Mouse (Mus musculus) midbrain, embryonic 12.5 days (tissue): ENCODE measurements around the gene Zswim4. TPM values are rescaled to one million over a fixed set of nuclear protein-coding genes. Genes with fewer than 3 reads are reported as not detected.

ENCODE experiments used
- ATAC-seq: fragments of 200-750 bp; cut with Nextera tagmentation; 2 replicates; pipeline ENCODE4 v1.8.0; 2017; ENCODE audit warnings: low read depth, moderate TSS enrichment, moderate library complexity; ENCODE audit not compliant: low FRiP score
- H3K27ac ChIP-seq: fragments of 300-500 bp; sonication (generic); replicated peaks from 2 replicates; pipeline ENCODE4 v1.5.1; 2016; ENCODE audit warnings: mild to moderate bottlenecking
- H3K27me3 ChIP-seq: fragments of 300-500 bp; sonication (generic); 2 replicates; pipeline ENCODE4 v1.6.1; 2016; ENCODE audit warnings: mild to moderate bottlenecking
- H3K36me3 ChIP-seq: fragments of 300-500 bp; sonication (generic); 2 replicates; pipeline ENCODE4 v1.6.1; 2016
- H3K4me1 ChIP-seq: fragments of 300-500 bp; sonication (generic); 2 replicates; pipeline ENCODE4 v1.6.1; 2016
- H3K4me2 ChIP-seq: fragments of 300-500 bp; sonication (generic); replicated peaks from 2 replicates; pipeline ENCODE4 v1.6.1; 2016; ENCODE audit warnings: mild to moderate bottlenecking, moderate library complexity
- H3K4me3 ChIP-seq: fragments of 300-500 bp; sonication (generic); 2 replicates; pipeline ENCODE4 v1.5.1; 2016; ENCODE audit warnings: mild to moderate bottlenecking
- H3K9ac ChIP-seq: fragments of 300-500 bp; sonication (generic); replicated peaks from 2 replicates; pipeline ENCODE4 v1.6.1; 2016; ENCODE audit warnings: mild to moderate bottlenecking, moderate library complexity
- H3K9me3 ChIP-seq: fragments of 300-500 bp; sonication (generic); 2 replicates; pipeline ENCODE4 v1.6.1; 2016; ENCODE audit warnings: mild to moderate bottlenecking
- WGBS: fragments of 180-500 bp; shearing (Covaris S2); methylation state at CpG from one replicate; pipeline ENCODE4 v1.1.7; 2016; 5-methylcytosine and 5-hydroxymethylcytosine counted together
- polyA plus RNA-seq: library from polyadenylated mRNA; unstranded; fragments of >200 nt; fragmentation: Nextera tagmentation; extraction: Ambion mirVana; gene quantifications from 2 replicates; pipeline ENCODE4 v1.2.1, GENCODE M21; 2016

Zswim4 gene
- polyA plus RNA-seq, 1 experiment from 2014 or later, result 55.7 TPM

- Histone ChIP-seq H3K4me3 (peak overlapping the region; percentile 30), H3K27me3 (peaks cover 24% of the 10 kb centered on the region), H3K4me2 (peak overlapping the region; percentile 58), H3K27ac (no peak overlapping the region), H3K9me3 (no peaks in the 10 kb centered on the region), H3K4me1 (peaks cover 29% of the 10 kb centered on the region), H3K36me3 (no peaks in the 10 kb centered on the region), H3K9ac (peak overlapping the region; percentile 37; the same call in 1 of the 2 replicates)
- 0 out of 2 replicates have a peak, but pooled peaks have one; percentile 11 for ATAC-seq
- 1% methylated on average over 12 of the region's 12 CpGs for WGBS
Observed at GRCm38 (mm10) chr8:84186547-84186946, 50.3 kb downstream of the Zswim4 start.

- H3K4me3 ChIP-seq, result peak within 1 kb of the TSS; percentile 91
- peak within 1 kb of the TSS; percentile 75 for H3K4me2 ChIP-seq
- H3K9me3 ChIP-seq, result no peaks in the 10 kb centered on the region
- peak within 1 kb of the TSS; percentile 94 for H3K27ac ChIP-seq
- no peaks in the 10 kb centered on the region for H3K36me3 ChIP-seq
- ATAC-seq, result no peak
- peak within 1 kb of the TSS; percentile 100 for H3K9ac ChIP-seq
- H3K27me3 ChIP-seq, result peaks cover 24% of the 10 kb centered on the region
- H3K4me1 ChIP-seq, result peaks cover 43% of the 10 kb centered on the region
- WGBS, result 95% methylated on average over 7 of the region's 7 CpGs
Observed at GRCm38 (mm10) chr8:84185117-84185516, 51.7 kb downstream of the Zswim4 start, which contains the start of gene Nanos3. Nanos3 (minus strand) TSS chr8:84185217.

- peak overlapping the region; percentile 94 for H3K27ac ChIP-seq
- H3K4me3 ChIP-seq, result peak overlapping the region; percentile 91
- H3K4me1 ChIP-seq, result peaks cover 51% of the 10 kb centered on the region
- WGBS, result 19% methylated on average over 21 of the region's 21 CpGs
- H3K9me3 ChIP-seq, result no peaks in the 10 kb centered on the region
- peak overlapping the region; percentile 75 for H3K4me2 ChIP-seq
- H3K27me3 ChIP-seq, result peaks cover 24% of the 10 kb centered on the region
- H3K36me3 ChIP-seq, result no peaks in the 10 kb centered on the region
- peak; percentile 7 for ATAC-seq
- peak overlapping the region; percentile 100 for H3K9ac ChIP-seq
Observed at GRCm38 (mm10) chr8:84184085-84185043, 52.5 kb downstream of the Zswim4 start.

- H3K27ac ChIP-seq, result peak overlapping the region; percentile 94
- peaks cover 4% of the 10 kb centered on the region; the same call in 1 of the 2 replicates for H3K36me3 ChIP-seq
- no peaks in the 10 kb centered on the region for H3K9me3 ChIP-seq
- peak; percentile 48 for ATAC-seq
- peak overlapping the region; percentile 100 for H3K9ac ChIP-seq
- peaks cover 59% of the 10 kb centered on the region for H3K4me1 ChIP-seq
- H3K27me3 ChIP-seq, result peaks cover 20% of the 10 kb centered on the region
- H3K4me3 ChIP-seq, result peak overlapping the region; percentile 91
- WGBS, result 1% methylated on average over 50 of the region's 87 CpGs
- peak overlapping the region; percentile 75 for H3K4me2 ChIP-seq
Observed at GRCm38 (mm10) chr8:84183261-84184084, 53.4 kb downstream of the Zswim4 start.

GRCm38 (mm10) chr8:84182833-84183232 lies 54.0 kb downstream of the Zswim4 start:
- 51% methylated on average over 4 of the region's 4 CpGs for WGBS
- Histone ChIP-seq H3K4me1 (peaks cover 63% of the 10 kb centered on the region), H3K4me3 (peak overlapping the region; percentile 91), H3K4me2 (peak overlapping the region; percentile 75), H3K27me3 (peaks cover 16% of the 10 kb centered on the region), H3K36me3 (peaks cover 10% of the 10 kb centered on the region; the same call in 1 of the 2 replicates), H3K9ac (peak overlapping the region; percentile 100), H3K9me3 (no peaks in the 10 kb centered on the region), H3K27ac (peak overlapping the region; percentile 94)
- ATAC-seq, result no peak

GRCm38 (mm10) chr8:84180530-84181190 lies 56.2 kb downstream of the Zswim4 start:
- H3K27me3 ChIP-seq, result peaks cover 5% of the 10 kb centered on the region; the same call in 1 of the 2 replicates
- peak; percentile 82 for ATAC-seq
- H3K9ac ChIP-seq, result peak overlapping the region; percentile 70
- peaks cover 56% of the 10 kb centered on the region for H3K4me1 ChIP-seq
- 1% methylated on average over 16 of the region's 16 CpGs for WGBS
- peak overlapping the region; percentile 92 for H3K27ac ChIP-seq
- H3K9me3 ChIP-seq, result no peaks in the 10 kb centered on the region
- peak overlapping the region; percentile 75 for H3K4me2 ChIP-seq
- peak overlapping the region; percentile 40 for H3K4me3 ChIP-seq
- peaks cover 19% of the 10 kb centered on the region for H3K36me3 ChIP-seq

GRCm38 (mm10) chr8:84179946-84180345 lies 56.9 kb downstream of the Zswim4 start:
- H3K27ac ChIP-seq, result peak overlapping the region; percentile 92
- H3K9ac ChIP-seq, result peak overlapping the region; percentile 70
- H3K27me3 ChIP-seq, result peaks cover 5% of the 10 kb centered on the region; the same call in 1 of the 2 replicates
- H3K9me3 ChIP-seq, result no peaks in the 10 kb centered on the region
- H3K4me3 ChIP-seq, result peak overlapping the region; percentile 40
- H3K4me1 ChIP-seq, result peaks cover 56% of the 10 kb centered on the region
- H3K36me3 ChIP-seq, result peaks cover 26% of the 10 kb centered on the region
- WGBS, result 5% methylated on average over 4 of the region's 4 CpGs
- H3K4me2 ChIP-seq, result peak overlapping the region; percentile 75
- ATAC-seq, result no peak

GRCm38 (mm10) chr8:84178592-84178991 lies 58.3 kb downstream of the Zswim4 start:
- H3K27me3 ChIP-seq, result no peaks in the 10 kb centered on the region
- peak overlapping the region; percentile 17; the same call in 1 of the 2 replicates for H3K9ac ChIP-seq
- no peak overlapping the region for H3K27ac ChIP-seq
- 0 out of 2 replicates have a peak overlapping the region, but pooled peaks have one; percentile 75 for H3K4me2 ChIP-seq
- no peaks in the 10 kb centered on the region for H3K9me3 ChIP-seq
- no peak for ATAC-seq
- no peak overlapping the region for H3K4me3 ChIP-seq
- H3K4me1 ChIP-seq, result peaks cover 48% of the 10 kb centered on the region
- H3K36me3 ChIP-seq, result peaks cover 40% of the 10 kb centered on the region
- 72% methylated on average over 8 of the region's 8 CpGs for WGBS

- Histone ChIP-seq H3K36me3 (peaks cover 52% of the 10 kb centered on the region), H3K4me3 (no peak overlapping the region), H3K9me3 (no peaks in the 10 kb centered on the region), H3K27me3 (no peaks in the 10 kb centered on the region), H3K4me1 (peaks cover 41% of the 10 kb centered on the region), H3K4me2 (no peak overlapping the region), H3K27ac (no peak overlapping the region), H3K9ac (no peak overlapping the region)
- no peak for ATAC-seq
- WGBS, result 84% methylated on average over 3 of the region's 3 CpGs
Observed at GRCm38 (mm10) chr8:84177405-84177804, 59.5 kb downstream of the Zswim4 start.

- ATAC-seq, result no peak
- Histone ChIP-seq H3K27ac (no peak overlapping the region), H3K36me3 (peaks cover 60% of the 10 kb centered on the region), H3K27me3 (no peaks in the 10 kb centered on the region), H3K4me3 (no peak overlapping the region), H3K4me1 (peaks cover 35% of the 10 kb centered on the region), H3K9me3 (no peaks in the 10 kb centered on the region), H3K4me2 (no peak overlapping the region), H3K9ac (no peak overlapping the region)
- 50% methylated on average over 3 of the region's 3 CpGs for WGBS
Observed at GRCm38 (mm10) chr8:84176560-84176959, 60.3 kb downstream of the Zswim4 start.

- Histone ChIP-seq H3K27ac (no peak overlapping the region), H3K27me3 (no peaks in the 10 kb centered on the region), H3K4me2 (no peak overlapping the region), H3K9ac (no peak overlapping the region), H3K9me3 (no peaks in the 10 kb centered on the region), H3K4me3 (no peak overlapping the region), H3K36me3 (peaks cover 71% of the 10 kb centered on the region), H3K4me1 (peaks cover 8% of the 10 kb centered on the region)
- WGBS, result 82% methylated on average over 6 of the region's 6 CpGs
- no peak for ATAC-seq
Observed at GRCm38 (mm10) chr8:84173861-84174260, 63.0 kb downstream of the Zswim4 start.
